Mouse (Mus musculus): Measurements from ENCODE around the gene Ccdc61.

DNA sequence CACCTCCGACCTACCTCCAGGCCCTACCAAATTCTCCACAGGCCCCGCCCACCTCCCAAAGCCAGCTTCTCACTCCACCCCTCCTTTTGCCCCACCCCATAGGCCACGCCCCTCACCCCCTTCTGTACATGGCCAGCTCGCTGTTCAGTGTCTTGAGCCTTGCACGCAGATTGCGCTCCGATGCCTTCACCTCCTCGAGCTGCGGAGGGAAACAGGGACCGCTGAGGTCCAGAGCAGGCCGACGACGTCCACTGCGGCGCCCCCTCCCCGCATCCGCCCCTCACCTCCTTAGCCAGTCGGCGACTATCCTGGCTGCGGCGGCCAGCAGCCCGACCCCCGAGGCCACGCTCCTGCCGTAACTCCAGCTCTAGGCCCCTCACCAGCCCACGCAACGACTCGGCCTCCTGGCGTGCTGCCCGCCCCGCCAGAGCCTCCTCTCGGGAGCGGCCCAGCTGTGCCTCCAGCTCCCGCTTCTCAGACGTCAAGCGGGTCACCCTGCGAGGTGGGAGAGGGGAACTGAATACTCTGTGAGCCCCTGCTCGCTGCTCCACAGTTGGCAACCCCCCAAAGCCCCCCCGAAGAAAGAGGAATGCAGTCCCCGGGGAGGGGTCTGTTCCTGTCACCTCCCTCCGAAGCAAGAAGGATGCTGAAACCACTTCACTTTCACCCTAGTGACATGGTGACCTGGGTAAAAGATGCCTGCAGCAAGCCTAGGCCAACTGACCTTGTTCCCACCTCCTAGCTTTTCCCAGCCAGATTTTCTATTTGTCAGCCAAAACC lies 16.4 kb downstream of the Ccdc61 start:
- TF ChIP-seq CHD2 (IDR thresholded peaks at IDR 0.05; ENCODE audit: low read depth, low read length) (no peak), ZC3H11A (IDR thresholded peaks at IDR 0.05; ENCODE audit: borderline replicate concordance, low read depth, low read length) (no peak)
